ENCODE assay signal across 1 mouse cellular context in genomic region chr9:36769048-36769413, GRCm38 (mm10).
TF ChIP-seq lines count a peak whose summit lies in the region.

No protein-coding gene starts in this region.

TF ChIP-seq in CH12.LX, 34 proteins besides CTCF, POLR2A, EP300 and RAD21:
- TF ChIP-seq SMC3 (IDR thresholded peaks at IDR 0.05; ENCODE audit: low read depth, low read length) (no peak), KAT2A (IDR thresholded peaks at IDR 0.05; ENCODE audit: insufficient replicate concordance, low read length) (no peak), ZKSCAN1 (IDR thresholded peaks at IDR 0.05; ENCODE audit: borderline replicate concordance, low read depth, low read length) (no peak), ZC3H11A (IDR thresholded peaks at IDR 0.05; ENCODE audit: low read depth, low read length) (no peak), BHLHE40 (IDR thresholded peaks at IDR 0.05; ENCODE audit: low read depth, low read length) (no peak), NRF1 (IDR thresholded peaks at IDR 0.05; ENCODE audit: low read depth, low read length) (no peak), MEF2A (IDR thresholded peaks at IDR 0.05; ENCODE audit: borderline replicate concordance, low read depth, low read length) (no peak), MAZ (IDR thresholded peaks at IDR 0.05; ENCODE audit: low read depth, low read length) (no peak), E2F4 (IDR thresholded peaks at IDR 0.05; ENCODE audit: insufficient replicate concordance, low read depth, low read length) (no peak), JUND (conservative IDR thresholded peaks at IDR 0.05; ENCODE audit: low read depth, low read length) (no peak), MYC (IDR thresholded peaks at IDR 0.05; ENCODE audit: low read depth, low read length) (no peak), NELFE (IDR thresholded peaks at IDR 0.05; ENCODE audit: low read depth, low read length) (no peak), ZNF384 (IDR thresholded peaks at IDR 0.05; ENCODE audit: low read depth, low read length) (no peak)
